Mouse (Mus musculus): ENCODE results near the gene Grik5.
"Not testable (repeated sequence)": the region's sequence is repeated elsewhere in the genome, so short reads cannot be mapped to it uniquely, and the experiment has no call there.

The Grik5 gene

DNA sequence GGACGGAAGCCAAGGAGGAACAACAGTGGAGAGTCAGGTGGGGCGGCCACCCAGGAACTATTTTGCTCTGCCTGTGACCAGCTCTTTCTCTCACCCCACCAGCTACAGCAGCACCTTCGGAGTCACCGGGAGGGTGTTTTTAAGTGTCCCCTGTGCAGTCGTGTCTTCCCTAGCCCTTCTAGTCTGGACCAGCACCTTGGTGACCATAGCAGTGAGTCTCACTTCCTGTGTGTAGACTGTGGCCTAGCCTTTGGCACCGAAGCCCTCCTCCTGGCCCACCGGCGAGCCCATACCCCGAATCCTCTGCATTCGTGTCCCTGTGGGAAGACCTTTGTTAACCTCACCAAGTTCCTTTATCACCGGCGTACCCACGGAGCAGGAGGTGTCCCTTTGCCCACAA, 8.3 kb upstream of the Grik5 start:
- no peak for DNase-seq (ENCODE audit: extremely low read depth, low read depth, low spot score)

DNA sequence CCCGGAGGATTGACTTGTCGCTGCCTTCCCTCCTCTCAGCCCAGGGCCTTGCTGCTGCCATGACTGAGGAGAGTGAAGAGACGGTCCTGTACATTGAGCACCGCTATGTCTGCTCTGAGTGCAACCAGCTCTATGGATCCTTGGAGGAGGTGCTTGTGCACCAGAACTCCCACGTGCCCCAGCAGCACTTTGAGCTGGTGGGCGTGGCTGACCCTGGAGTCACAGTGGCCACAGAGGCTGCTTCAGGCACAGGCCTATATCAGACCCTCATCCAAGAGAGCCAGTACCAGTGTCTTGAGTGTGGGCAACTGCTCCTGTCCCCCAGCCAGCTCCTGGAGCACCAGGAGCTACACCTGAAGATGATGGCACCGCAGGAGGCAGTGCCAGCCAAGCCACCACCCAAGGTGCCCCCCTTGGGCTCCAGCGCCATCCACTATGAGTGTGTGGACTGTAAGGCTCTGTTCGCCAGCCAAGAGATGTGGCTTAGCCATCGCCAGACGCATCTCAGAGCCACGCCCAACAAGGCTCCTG, 7.4 kb upstream of the Grik5 start:
- no peak for DNase-seq (ENCODE audit: extremely low read depth, low read depth, low spot score)

GRCm38 (mm10) chr7:25077414-25077755, 5.2 kb upstream of the Grik5 start:
- no peak for DNase-seq (ENCODE audit: extremely low read depth, low read depth, low spot score)

GRCm38 (mm10) chr7:25076663-25077413, 4.7 kb upstream of the Grik5 start:
- DNase-seq (ENCODE audit: extremely low read depth, low read depth, low spot score), result peak; percentile 97

- DNase-seq (ENCODE audit: extremely low read depth, low read depth, low spot score), result no peak
Measured at GRCm38 (mm10) chr7:25076296-25076662, 4.1 kb upstream of the Grik5 start.

- no peak for DNase-seq (ENCODE audit: extremely low read depth, low read depth, low spot score)
Measured at GRCm38 (mm10) chr7:25073924-25074323, 1.8 kb upstream of the Grik5 start.

- no peak for DNase-seq (ENCODE audit: extremely low read depth, low read depth, low spot score)
Measured at GRCm38 (mm10) chr7:25072716-25073390, 707 bp upstream of the Grik5 start.

GRCm38 (mm10) chr7:25068724-25069123, 3.4 kb downstream of the Grik5 start:
- no peak for DNase-seq (ENCODE audit: extremely low read depth, low read depth, low spot score)

DNA sequence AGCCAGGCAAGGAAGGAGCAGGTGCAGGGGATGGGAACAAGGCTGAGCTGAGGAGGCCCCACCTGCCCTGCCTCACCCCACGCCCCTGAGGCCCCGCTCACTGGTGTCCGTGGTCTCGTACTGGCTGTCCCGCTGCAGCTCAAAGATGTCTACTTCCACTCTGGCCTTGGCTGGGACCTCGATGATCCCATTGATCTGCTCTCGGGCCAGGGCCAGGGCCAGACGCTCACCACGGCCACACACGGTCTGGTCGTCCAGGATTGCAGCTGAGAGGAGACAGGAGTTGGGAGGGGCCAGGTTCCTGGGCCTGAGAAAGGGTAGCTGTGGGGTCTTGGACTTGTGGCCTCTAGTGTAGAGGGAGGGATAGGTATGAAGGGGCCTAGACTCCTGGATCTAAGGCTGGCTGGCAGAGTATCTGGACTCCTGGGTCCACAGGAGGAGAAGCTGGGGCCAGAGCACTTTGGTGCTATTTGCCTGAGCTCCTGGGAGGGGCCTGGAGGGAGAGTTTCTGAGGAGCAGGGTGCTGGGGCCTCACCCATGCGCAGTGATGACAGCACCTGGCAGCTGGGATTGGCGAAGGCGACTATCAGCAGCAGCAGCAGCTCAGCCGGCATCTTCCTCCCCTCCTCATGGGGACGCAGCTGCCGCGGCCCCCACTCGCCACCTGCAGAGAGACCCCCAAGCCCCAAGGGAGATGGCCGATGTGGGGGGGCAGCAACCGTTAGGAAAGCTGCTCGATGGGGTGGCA, 4.1 kb downstream of the Grik5 start:
- DNase-seq (ENCODE audit: extremely low read depth, low read depth, low spot score), result no peak

- peak; percentile 52 for DNase-seq (ENCODE audit: extremely low read depth, low read depth, low spot score)
Measured at GRCm38 (mm10) chr7:25067338-25067737, 4.8 kb downstream of the Grik5 start.

DNA sequence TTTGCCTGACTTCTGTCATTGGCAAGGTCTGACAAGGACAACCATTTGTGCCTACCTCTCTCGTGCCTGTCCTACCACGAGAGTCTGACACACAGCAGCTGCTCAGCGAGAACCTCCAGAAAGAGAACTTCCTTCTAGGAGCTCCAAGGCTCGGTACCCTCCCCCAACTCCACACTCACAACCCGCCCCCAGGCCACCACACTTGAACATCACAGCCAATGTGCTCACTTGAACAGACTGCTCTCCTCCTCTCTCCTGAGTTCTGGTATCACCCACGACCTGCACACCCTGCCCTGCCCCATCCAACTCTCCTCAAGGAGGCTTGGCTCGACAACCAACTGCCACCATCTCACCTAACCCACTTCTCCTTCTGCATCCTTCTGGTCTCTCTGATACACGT, 8.2 kb downstream of the Grik5 start:
- DNase-seq (ENCODE audit: extremely low read depth, low read depth, low spot score), result no peak

GRCm38 (mm10) chr7:25063346-25063745, 8.8 kb downstream of the Grik5 start:
- no peak for DNase-seq (ENCODE audit: extremely low read depth, low read depth, low spot score)

GRCm38 (mm10) chr7:25058836-25059235, 13.3 kb downstream of the Grik5 start:
- no peak for DNase-seq (ENCODE audit: extremely low read depth, low read depth, low spot score)

DNA sequence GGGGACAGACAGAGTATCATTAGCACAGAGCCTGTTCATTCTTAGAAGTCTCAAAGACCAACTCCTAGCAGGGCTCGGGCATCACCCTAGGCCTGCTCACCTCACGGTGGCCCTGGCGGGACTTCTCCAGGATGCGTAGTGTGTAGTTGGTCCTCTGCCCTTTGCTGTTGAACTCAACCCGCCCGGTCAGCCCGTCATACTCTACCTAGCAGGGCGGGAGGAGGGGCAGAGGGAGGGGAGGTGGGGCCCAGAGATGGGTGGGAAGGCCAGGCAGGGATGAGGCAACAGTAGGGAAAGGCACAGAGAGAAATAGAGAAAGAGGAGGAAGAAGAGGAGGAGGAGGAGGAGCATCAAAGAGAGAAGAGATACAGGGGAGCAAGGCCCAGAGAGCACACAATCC, 13.8 kb downstream of the Grik5 start:
- DNase-seq (ENCODE audit: extremely low read depth, low read depth, low spot score), result no peak

- DNase-seq (ENCODE audit: extremely low read depth, low read depth, low spot score), result no peak
Measured at GRCm38 (mm10) chr7:25057888-25058287, 14.3 kb downstream of the Grik5 start.

- DNase-seq (ENCODE audit: extremely low read depth, low read depth, low spot score), result no peak
Measured at GRCm38 (mm10) chr7:25056951-25057350, 15.2 kb downstream of the Grik5 start.

DNA sequence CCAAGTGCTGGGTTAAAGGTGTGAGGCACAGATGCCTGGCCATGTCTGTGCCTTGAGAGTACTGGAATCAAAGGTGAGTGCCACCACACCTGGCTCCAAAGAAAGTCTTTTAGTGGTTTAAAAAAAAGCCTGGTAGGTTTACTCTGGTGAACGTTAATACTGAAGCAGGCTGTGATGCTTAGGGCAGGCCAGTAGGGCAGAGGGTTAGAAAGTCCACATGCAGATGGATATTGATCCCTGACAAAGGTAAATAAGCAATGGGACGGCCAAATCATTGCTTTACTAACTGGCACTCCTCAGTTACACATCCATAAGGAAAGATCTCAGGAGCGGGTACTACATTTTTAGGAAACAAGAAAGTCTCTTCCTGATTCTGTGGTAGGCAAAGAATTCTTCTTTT, 19.6 kb downstream of the Grik5 start:
- no peak for DNase-seq (ENCODE audit: extremely low read depth, low read depth, low spot score)

DNA sequence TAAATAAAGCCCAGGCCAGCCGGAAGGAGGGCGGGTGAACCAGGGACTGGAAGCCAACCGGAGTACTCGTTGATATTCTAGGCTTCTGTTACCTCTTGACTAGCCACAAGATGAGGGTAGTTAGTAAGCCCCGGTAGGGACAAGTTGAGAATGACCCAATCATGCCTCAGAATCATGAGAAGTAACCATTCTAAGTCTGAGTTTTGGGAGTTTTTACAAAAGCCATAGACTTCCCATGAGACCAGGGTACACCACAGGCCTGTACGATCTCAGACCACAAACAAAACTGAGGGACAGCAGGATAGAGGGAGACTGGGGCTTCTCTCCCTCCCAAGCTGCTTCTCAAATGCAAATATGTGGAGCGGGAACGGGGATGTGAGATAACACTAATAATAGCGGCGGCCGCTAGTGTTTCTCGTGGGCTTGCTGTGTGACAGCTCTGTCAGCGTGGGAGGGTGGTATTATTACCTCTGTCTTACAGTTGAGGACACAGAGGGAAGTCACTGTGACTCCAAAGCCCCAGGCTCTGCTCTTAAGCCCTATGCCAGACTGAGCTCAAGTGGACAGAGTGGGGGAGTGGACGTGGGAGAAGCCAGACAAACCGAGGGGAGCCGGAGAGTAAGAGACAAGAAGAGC, 22.7 kb downstream of the Grik5 start:
- no peak for DNase-seq (ENCODE audit: extremely low read depth, low read depth, low spot score)

DNA sequence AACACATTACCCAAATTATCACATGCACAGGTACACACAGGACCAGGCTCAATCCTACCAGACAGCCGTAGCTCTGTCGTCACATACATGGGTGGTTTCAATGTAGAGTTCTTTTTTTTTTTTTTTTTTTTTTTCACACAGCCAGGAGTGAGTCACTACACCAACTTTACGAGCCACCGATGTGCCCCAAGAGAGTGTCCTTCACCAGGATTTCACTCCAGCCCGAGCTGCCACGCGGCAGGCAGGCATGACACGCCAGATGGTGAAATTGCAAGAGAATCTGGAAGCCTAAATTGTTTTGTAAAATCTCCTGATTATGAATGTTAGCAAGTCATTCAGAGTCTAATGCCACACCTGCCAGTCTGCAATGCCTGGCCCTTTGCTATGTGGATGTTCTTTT, 24.8 kb downstream of the Grik5 start:
- DNase-seq (ENCODE audit: extremely low read depth, low read depth, low spot score), result no peak

GRCm38 (mm10) chr7:25044599-25044998, 27.5 kb downstream of the Grik5 start:
- DNase-seq (ENCODE audit: extremely low read depth, low read depth, low spot score), result not testable (repeated sequence)

- no peak for DNase-seq (ENCODE audit: extremely low read depth, low read depth, low spot score)
Measured at GRCm38 (mm10) chr7:25041921-25042320, 30.2 kb downstream of the Grik5 start.
